Mouse (Mus musculus) hindbrain, embryonic 13.5 days (tissue): ENCODE data around the gene Irgm1. TPM values are rescaled to one million over a fixed set of nuclear protein-coding genes. Genes with fewer than 3 reads are reported as not detected.
A peak's percentile ranks its signal among the peaks of the same experiment; 100 is the strongest.
"Not testable (repeated sequence)": the region's sequence is repeated elsewhere in the genome, so short reads cannot be mapped to it uniquely, and the experiment has no call there.

ENCODE experiments used
- ATAC-seq: fragments of 200-750 bp; cut with Nextera tagmentation; 2 replicates; pipeline ENCODE4 v1.8.0; 2017; ENCODE audit warnings: moderate TSS enrichment; ENCODE audit not compliant: low FRiP score
- H3K27ac ChIP-seq: fragments of 300-500 bp; sonication (generic); 2 replicates; pipeline ENCODE4 v1.5.1; 2015; ENCODE audit warnings: inconsistent platforms, mild to moderate bottlenecking, moderate library complexity
- H3K27me3 ChIP-seq: fragments of 300-500 bp; sonication (generic); 2 replicates; pipeline ENCODE4 v1.6.1; 2015; ENCODE audit warnings: mild to moderate bottlenecking, inconsistent platforms
- H3K36me3 ChIP-seq: fragments of 300-500 bp; sonication (generic); 2 replicates; pipeline ENCODE4 v1.6.1; 2015; ENCODE audit warnings: mild to moderate bottlenecking, inconsistent platforms
- H3K4me1 ChIP-seq: fragments of 300-500 bp; sonication (generic); replicated peaks from 2 replicates; pipeline ENCODE4 v1.6.1; 2015; ENCODE audit warnings: inconsistent platforms
- H3K4me2 ChIP-seq: fragments of 300-500 bp; sonication (generic); 2 replicates; pipeline ENCODE4 v1.6.1; 2015; ENCODE audit warnings: inconsistent platforms, mild to moderate bottlenecking, moderate library complexity
- H3K4me3 ChIP-seq: fragments of 300-500 bp; sonication (generic); 2 replicates; pipeline ENCODE4 v1.5.1; 2015; ENCODE audit warnings: mild to moderate bottlenecking, inconsistent platforms
- H3K9ac ChIP-seq: fragments of 300-500 bp; sonication (generic); 2 replicates; pipeline ENCODE4 v1.6.1; 2015; ENCODE audit warnings: mild to moderate bottlenecking, inconsistent platforms
- H3K9me3 ChIP-seq: fragments of 300-500 bp; sonication (generic); 2 replicates; pipeline ENCODE4 v1.6.1; 2016; ENCODE audit warnings: inconsistent platforms
- WGBS: fragments of 180-500 bp; shearing (Covaris S2); methylation state at CpG from one replicate; pipeline ENCODE4 v1.1.7; 2015; 5-methylcytosine and 5-hydroxymethylcytosine counted together
- polyA plus RNA-seq: library from polyadenylated mRNA; unstranded; fragments of >200 nt; fragmentation: Nextera tagmentation; extraction: Ambion mirVana; gene quantifications from 2 replicates; pipeline ENCODE4 v1.2.1, GENCODE M21; 2015

The Irgm1 gene
- polyA plus RNA-seq, 1 experiment from 2014 or later, result 2.7 TPM

- peak overlapping the region; percentile 27 for H3K4me3 ChIP-seq
- no peaks in the 10 kb centered on the region for H3K36me3 ChIP-seq
- no peak overlapping the region for H3K27ac ChIP-seq
- peaks cover 32% of the 10 kb centered on the region for H3K27me3 ChIP-seq
- no peak for ATAC-seq
- no peak overlapping the region for H3K9ac ChIP-seq
- under 1% methylated on average over 15 of the region's 15 CpGs for WGBS
- H3K9me3 ChIP-seq, result no peaks in the 10 kb centered on the region
- peak overlapping the region; percentile 51 for H3K4me2 ChIP-seq
- H3K4me1 ChIP-seq, result peaks cover 18% of the 10 kb centered on the region
These were observed 47.9 kb downstream of the Irgm1 start for GRCm38 (mm10) chr11:48823536-48823972.

GRCm38 (mm10) chr11:48822768-48823512 is 48.5 kb downstream of the Irgm1 start:
- peaks cover 18% of the 10 kb centered on the region for H3K4me1 ChIP-seq
- H3K4me3 ChIP-seq, result peak overlapping the region; percentile 27
- no peak for ATAC-seq
- peaks cover 31% of the 10 kb centered on the region for H3K27me3 ChIP-seq
- no peaks in the 10 kb centered on the region for H3K36me3 ChIP-seq
- H3K9ac ChIP-seq, result no peak overlapping the region
- H3K9me3 ChIP-seq, result no peaks in the 10 kb centered on the region
- WGBS, result 39% methylated on average over 14 of the region's 14 CpGs
- H3K27ac ChIP-seq, result no peak overlapping the region
- H3K4me2 ChIP-seq, result peak overlapping the region; percentile 51

GRCm38 (mm10) chr11:48821299-48821698 is 50.2 kb downstream of the Irgm1 start:
- H3K4me1 ChIP-seq, result not testable (repeated sequence)
- 85% methylated on average over 14 of the region's 14 CpGs for WGBS

GRCm38 (mm10) chr11:48820308-48820674 is 51.2 kb downstream of the Irgm1 start:
- H3K4me2 ChIP-seq, result no peak overlapping the region
- peaks cover 27% of the 10 kb centered on the region for H3K27me3 ChIP-seq
- H3K36me3 ChIP-seq, result no peaks in the 10 kb centered on the region
- no peak for ATAC-seq
- no peak overlapping the region for H3K9ac ChIP-seq
- no peak overlapping the region for H3K27ac ChIP-seq
- H3K4me1 ChIP-seq, result peaks cover 19% of the 10 kb centered on the region
- no peak overlapping the region for H3K4me3 ChIP-seq
- no peaks in the 10 kb centered on the region for H3K9me3 ChIP-seq

More at GRCm38 (mm10) chr11:48821299-48821698, 50.2 kb downstream of the Irgm1 start:
- not testable (repeated sequence) for ATAC-seq, H3K9me3 ChIP-seq, H3K36me3 ChIP-seq, H3K9ac ChIP-seq, H3K4me2 ChIP-seq, H3K4me3 ChIP-seq, H3K27ac ChIP-seq
- H3K27me3 ChIP-seq, result peaks cover 27% of the 10 kb centered on the region

- Histone ChIP-seq H3K9ac (no peak overlapping the region), H3K36me3 (no peaks in the 10 kb centered on the region), H3K27me3 (peaks cover 23% of the 10 kb centered on the region), H3K4me1 (peaks cover 24% of the 10 kb centered on the region), H3K27ac (no peak overlapping the region), H3K4me2 (no peak overlapping the region), H3K9me3 (no peaks in the 10 kb centered on the region), H3K4me3 (no peak overlapping the region)
- no peak for ATAC-seq
- 80% methylated on average over 7 of the region's 7 CpGs for whole genome bisulfite sequencing
These were observed 51.7 kb downstream of the Irgm1 start for GRCm38 (mm10) chr11:48819614-48820307.

- Histone ChIP-seq H3K27ac (0 out of 2 replicates have a peak overlapping the region, but pooled peaks have one; percentile 97), H3K9me3 (no peaks in the 10 kb centered on the region), H3K4me3 (peak overlapping the region; percentile 76), H3K4me2 (peak overlapping the region; percentile 81), H3K27me3 (peaks cover 11% of the 10 kb centered on the region), H3K4me1 (peaks cover 29% of the 10 kb centered on the region), H3K36me3 (peaks cover 2% of the 10 kb centered on the region; the same call in 1 of the 2 replicates), H3K9ac (peak overlapping the region; percentile 82)
- no peak for ATAC-seq
- WGBS, result under 1% methylated on average over 16 of the region's 16 CpGs
These were observed 53.1 kb downstream of the Irgm1 start for GRCm38 (mm10) chr11:48818346-48818745.

GRCm38 (mm10) chr11:48817794-48818193 is 53.7 kb downstream of the Irgm1 start:
- H3K9me3 ChIP-seq, result no peaks in the 10 kb centered on the region
- H3K27me3 ChIP-seq, result peaks cover 9% of the 10 kb centered on the region
- peaks cover 8% of the 10 kb centered on the region; the same call in 1 of the 2 replicates for H3K36me3 ChIP-seq
- H3K4me1 ChIP-seq, result peaks cover 33% of the 10 kb centered on the region
- peak overlapping the region; percentile 82 for H3K9ac ChIP-seq
- H3K27ac ChIP-seq, result peak overlapping the region; percentile 97
- WGBS, result 10% methylated on average over 9 of the region's 9 CpGs
- peak overlapping the region; percentile 81 for H3K4me2 ChIP-seq
- no peak for ATAC-seq
- peak overlapping the region; percentile 76 for H3K4me3 ChIP-seq

GRCm38 (mm10) chr11:48816800-48817665 is 54.5 kb downstream of the Irgm1 start, which contains the start of gene Trim41:
Gene Trim41, minus strand, starts transcription at chr11:48817353.
- peaks cover 33% of the 10 kb centered on the region for H3K4me1 ChIP-seq
- H3K27me3 ChIP-seq, result 0 out of 2 replicates have a peak, but pooled peaks cover 3% of the 10 kb centered on the region
- H3K36me3 ChIP-seq, result peaks cover 14% of the 10 kb centered on the region
- peak within 1 kb of the TSS; percentile 97 for H3K27ac ChIP-seq
- WGBS, result under 1% methylated on average over 73 of the region's 77 CpGs
- ATAC-seq, result peak; percentile 98
- H3K4me2 ChIP-seq, result peak within 1 kb of the TSS; percentile 81
- no peaks in the 10 kb centered on the region for H3K9me3 ChIP-seq
- peak within 1 kb of the TSS; percentile 82 for H3K9ac ChIP-seq
- H3K4me3 ChIP-seq, result peak within 1 kb of the TSS; percentile 76

- H3K9ac ChIP-seq, result peak overlapping the region; percentile 82
- H3K4me2 ChIP-seq, result peak overlapping the region; percentile 81
- peaks cover 33% of the 10 kb centered on the region for H3K4me1 ChIP-seq
- H3K9me3 ChIP-seq, result no peaks in the 10 kb centered on the region
- 0 out of 2 replicates have a peak, but pooled peaks cover 3% of the 10 kb centered on the region for H3K27me3 ChIP-seq
- WGBS, result 5% methylated on average over 23 of the region's 23 CpGs
- peaks cover 21% of the 10 kb centered on the region for H3K36me3 ChIP-seq
- peak; percentile 68 for ATAC-seq
- peak overlapping the region; percentile 76 for H3K4me3 ChIP-seq
- peak overlapping the region; percentile 97 for H3K27ac ChIP-seq
These were observed 55.2 kb downstream of the Irgm1 start for GRCm38 (mm10) chr11:48816281-48816781.

- WGBS, result 80% methylated on average over 16 of the region's 16 CpGs
- ATAC-seq, result no peak
These were observed 55.6 kb downstream of the Irgm1 start for GRCm38 (mm10) chr11:48815851-48816250.

GRCm38 (mm10) chr11:48813782-48814181 is 57.7 kb downstream of the Irgm1 start:
- Histone ChIP-seq H3K27me3 (no peaks in the 10 kb centered on the region), H3K27ac (no peak overlapping the region), H3K9ac (peak overlapping the region; percentile 30; the same call in 1 of the 2 replicates), H3K36me3 (peaks cover 45% of the 10 kb centered on the region), H3K4me1 (peaks cover 33% of the 10 kb centered on the region), H3K9me3 (no peaks in the 10 kb centered on the region), H3K4me2 (no peak overlapping the region), H3K4me3 (no peak overlapping the region)
- no peak for ATAC-seq

More at GRCm38 (mm10) chr11:48815851-48816250, 55.6 kb downstream of the Irgm1 start:
- Histone ChIP-seq H3K4me3 (peak overlapping the region; percentile 76), H3K27me3 (no peaks in the 10 kb centered on the region), H3K36me3 (peaks cover 26% of the 10 kb centered on the region), H3K4me2 (peak overlapping the region; percentile 81), H3K9ac (peak overlapping the region; percentile 82), H3K27ac (no peak overlapping the region), H3K4me1 (peaks cover 33% of the 10 kb centered on the region), H3K9me3 (no peaks in the 10 kb centered on the region)
